Mouse (Mus musculus) kidney, postnatal 36 days (tissue): ENCODE measurements at regions not wholly inside any gene's neighbourhood (a gene's known extent, or its start where the extent isn't known, plus 50 kb on each side); places are given as distances from the start of the nearest gene placed in this dataset.

Experiments used
- DNase-seq, 2 experiments: peaks; one replicate each; pipeline ENCODE4 v3.0.0; 2021 to 2022; ENCODE audit warnings: mixed read lengths in 2 of 2

GRCm38 (mm10) chr12:112299089-112299488 is 153.1 kb downstream of the Kif26a start:
- no peak for DNase-seq

- DNase-seq = no peak
Measured at GRCm38 (mm10) chr12:112299603-112300002, 153.6 kb downstream of the Kif26a start.

DNA sequence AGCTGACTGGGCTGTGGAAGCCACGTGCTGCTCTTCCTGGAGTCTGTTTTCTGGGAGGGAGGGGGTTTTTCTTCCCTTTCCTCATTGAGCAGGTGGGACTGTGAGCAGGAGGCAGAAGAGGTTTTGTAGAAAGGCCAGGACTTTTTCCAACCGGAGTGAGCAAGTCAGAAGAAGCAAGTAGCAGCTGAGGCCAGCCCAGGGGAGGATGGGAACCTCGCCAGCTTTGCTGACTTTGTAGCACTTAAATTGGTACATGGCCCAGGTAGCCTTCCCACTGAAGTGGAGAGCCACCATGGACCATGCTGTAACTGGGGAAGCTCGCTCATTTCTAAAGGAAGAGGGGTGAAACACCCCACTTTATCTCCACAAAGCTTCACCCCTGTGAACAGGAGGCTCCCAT is 154.1 kb downstream of the Kif26a start:
- DNase-seq = peak; percentile 50 to 66

DNA sequence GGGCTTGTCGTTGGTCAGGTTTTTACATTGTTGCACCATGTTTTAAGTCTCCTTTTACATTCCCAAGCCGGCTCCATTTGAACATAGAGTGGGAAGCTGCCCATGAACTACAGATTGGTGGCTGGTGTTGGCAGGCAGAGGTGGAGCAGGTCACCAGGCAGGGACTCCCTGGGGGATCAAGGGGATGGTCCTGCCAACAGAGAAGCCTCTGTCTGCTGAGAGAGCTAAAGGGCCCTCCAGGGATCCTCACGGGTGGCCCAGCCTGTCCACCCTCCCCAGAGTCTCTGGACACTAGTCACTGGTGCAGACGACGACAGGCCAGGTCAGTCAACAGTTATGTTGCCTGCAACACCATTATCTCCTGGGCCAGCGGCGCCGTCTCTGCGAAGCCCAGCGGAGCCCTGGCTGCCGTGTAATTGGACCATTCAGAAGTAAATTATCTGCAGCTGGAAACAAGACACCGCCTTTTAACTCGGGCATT is 155.4 kb downstream of the Kif26a start:
- DNase-seq = no peak

- no peak for DNase-seq
Measured at GRCm38 (mm10) chr12:112301929-112302328, 155.9 kb downstream of the Kif26a start.

GRCm38 (mm10) chr12:112306208-112306607 is 160.2 kb downstream of the Kif26a start:
- DNase-seq = no peak

- no peak for DNase-seq
Measured at GRCm38 (mm10) chr12:112308016-112308415, 162.0 kb downstream of the Kif26a start.

- DNase-seq = peak; percentile 36 to 52
Measured at GRCm38 (mm10) chr12:112309096-112309495, 163.1 kb downstream of the Kif26a start.

DNA sequence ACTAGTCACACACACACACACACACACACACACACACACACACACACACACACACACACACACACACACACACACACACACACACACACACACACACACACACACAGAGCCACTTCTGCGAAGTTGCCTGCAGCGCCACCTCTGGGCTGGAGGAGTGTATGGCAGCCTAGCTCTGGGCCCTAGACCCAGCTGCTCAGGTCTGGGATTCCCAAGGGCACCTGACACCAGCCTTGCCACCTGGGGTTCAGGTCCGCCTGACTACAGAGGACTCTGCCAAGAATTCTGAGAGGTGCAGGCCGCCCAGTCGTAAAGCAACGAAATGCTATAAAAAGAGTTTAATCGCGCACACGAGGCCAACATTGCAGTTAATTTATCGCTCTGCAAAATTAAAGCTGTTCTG is 163.8 kb downstream of the Kif26a start:
- DNase-seq = peak; percentile 63 to 83

DNA sequence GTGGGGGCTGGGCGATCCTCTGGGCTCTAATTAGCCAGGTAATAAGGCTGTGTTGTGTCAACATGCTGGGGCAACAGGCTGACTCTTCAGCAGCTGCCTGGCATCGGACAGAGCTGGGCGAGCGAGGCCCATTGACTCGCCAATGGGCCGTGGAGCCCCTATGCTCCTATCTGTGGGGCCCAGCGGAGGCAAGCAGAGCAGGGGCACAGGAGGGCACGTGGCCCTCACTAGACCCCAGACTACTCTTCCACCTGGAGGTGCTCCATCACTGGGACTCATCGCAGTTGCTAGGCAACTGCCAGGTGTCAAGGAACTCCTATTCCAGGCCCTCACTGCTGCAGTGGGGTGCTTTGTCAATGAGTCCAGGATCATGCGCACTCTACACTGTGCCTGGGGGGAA is 164.7 kb downstream of the Kif26a start:
- DNase-seq = no peak

- DNase-seq = no peak
Measured at GRCm38 (mm10) chr12:112314781-112315180, 168.8 kb downstream of the Kif26a start.

- DNase-seq = peak; percentile 86 to 92
Measured at GRCm38 (mm10) chr12:112317191-112317590, 171.2 kb downstream of the Kif26a start.

GRCm38 (mm10) chr12:112318461-112318860 is 170.8 kb upstream of the A530016L24Rik start:
- DNase-seq = peak; percentile 60 to 63

GRCm38 (mm10) chr12:112322196-112322595 is 167.1 kb upstream of the A530016L24Rik start:
- DNase-seq = no peak

DNA sequence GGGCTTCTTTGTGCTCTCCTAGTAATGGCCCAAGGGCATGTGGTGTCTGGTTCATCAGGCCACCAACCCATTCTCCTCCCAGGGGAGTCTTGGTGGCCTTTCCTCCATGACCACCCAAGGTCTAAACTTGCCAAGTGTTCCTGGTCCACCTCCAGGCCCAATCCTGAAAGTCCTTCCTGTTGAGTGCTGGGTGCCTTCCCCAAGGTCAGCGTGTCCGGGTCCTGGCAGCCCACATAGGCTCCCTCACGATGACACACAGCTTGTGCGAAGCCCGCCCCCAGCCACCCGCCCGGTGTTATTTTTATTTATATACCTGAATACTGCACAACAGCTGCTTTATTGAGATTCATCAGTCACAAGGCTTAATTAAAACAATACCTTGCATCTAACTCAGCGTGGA is 161.8 kb upstream of the A530016L24Rik start:
- no peak for DNase-seq

DNA sequence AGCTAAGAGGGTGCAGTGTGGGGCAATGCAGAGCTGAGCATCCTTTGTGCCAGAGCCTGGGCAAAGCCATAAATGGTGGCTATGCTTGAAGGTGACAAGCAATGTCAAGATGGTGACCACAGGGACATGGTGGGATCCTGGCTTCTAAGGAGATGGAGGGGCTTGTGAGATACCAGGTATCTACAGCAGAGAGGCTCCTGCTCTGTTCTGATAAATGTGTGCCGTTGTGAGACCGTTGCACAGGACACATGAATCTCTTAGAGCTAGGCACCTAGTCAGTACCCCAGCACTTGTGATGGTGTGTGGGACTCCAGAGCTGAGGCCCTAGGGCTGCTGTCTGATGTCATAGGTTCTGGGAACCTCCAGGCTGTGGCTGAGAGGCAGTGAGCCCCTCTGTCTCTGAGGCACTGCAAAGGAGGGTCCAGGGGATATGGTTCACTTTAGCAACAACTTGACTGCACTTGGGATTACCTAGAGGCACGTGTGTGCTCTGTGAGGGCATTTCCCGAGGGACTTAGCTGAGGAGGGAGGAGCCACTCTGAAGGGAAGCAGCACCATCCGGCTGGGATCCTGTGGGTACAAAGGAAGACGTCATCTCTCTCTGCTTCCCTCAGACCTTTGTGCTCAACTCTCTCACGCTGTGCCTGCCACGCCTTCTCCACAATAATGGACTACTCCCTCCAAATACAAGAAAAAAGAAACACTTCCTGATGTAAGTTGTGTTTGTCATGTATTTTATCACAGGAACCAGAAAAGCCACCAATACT is 160.3 kb upstream of the A530016L24Rik start:
- peak; percentile 46 to 58 for DNase-seq

DNA sequence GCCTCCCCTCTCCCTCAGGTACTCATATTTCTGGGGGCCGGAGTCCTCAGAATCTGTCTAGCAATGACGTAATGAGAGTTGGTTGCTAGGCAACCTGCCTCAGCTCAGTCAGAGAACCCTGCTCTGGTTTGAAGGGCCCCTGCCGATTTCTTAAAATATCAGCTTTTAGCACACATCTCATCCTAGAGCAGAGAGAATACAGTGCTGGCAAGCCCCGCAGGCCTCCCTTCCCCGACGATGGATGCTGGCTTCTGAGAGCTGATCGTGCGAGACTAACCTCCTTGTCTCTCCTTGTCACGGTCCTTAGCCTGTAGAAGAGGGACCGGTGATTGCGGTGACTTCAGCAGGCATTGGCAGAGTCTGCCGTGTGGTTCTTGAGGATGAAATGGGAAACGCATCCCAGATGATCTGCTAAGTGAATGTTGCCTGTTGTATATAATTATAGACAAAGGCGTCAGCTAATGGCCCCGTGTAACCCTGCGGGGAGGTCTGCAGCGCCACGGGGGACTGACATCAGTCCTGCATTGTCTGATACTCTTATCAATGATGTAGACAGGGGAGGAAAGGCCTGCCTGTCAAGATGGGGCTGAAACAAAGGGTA is 159.4 kb upstream of the A530016L24Rik start:
- no peak for DNase-seq

DNA sequence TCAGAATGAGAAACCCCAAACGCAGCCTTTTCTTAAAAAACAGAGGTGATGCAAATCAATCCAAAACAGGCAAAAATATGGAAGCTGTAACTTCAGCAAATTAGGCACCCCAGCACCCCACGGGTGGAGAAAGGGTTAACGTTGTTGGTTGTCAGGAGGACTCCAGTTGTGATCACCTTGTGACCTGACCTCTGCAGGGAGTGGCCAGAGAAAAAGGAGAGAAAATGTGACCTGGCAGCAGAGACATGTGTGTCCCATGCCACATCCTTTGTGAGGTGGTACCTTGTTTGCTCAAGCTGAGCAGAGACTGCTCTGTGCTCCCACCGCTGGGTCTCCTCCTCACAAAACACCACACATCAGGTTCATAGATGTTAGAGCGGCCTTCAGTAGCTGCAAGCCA is 158.7 kb upstream of the A530016L24Rik start:
- DNase-seq = no peak

GRCm38 (mm10) chr12:112331061-112331460 is 158.2 kb upstream of the A530016L24Rik start:
- no peak for DNase-seq

DNA sequence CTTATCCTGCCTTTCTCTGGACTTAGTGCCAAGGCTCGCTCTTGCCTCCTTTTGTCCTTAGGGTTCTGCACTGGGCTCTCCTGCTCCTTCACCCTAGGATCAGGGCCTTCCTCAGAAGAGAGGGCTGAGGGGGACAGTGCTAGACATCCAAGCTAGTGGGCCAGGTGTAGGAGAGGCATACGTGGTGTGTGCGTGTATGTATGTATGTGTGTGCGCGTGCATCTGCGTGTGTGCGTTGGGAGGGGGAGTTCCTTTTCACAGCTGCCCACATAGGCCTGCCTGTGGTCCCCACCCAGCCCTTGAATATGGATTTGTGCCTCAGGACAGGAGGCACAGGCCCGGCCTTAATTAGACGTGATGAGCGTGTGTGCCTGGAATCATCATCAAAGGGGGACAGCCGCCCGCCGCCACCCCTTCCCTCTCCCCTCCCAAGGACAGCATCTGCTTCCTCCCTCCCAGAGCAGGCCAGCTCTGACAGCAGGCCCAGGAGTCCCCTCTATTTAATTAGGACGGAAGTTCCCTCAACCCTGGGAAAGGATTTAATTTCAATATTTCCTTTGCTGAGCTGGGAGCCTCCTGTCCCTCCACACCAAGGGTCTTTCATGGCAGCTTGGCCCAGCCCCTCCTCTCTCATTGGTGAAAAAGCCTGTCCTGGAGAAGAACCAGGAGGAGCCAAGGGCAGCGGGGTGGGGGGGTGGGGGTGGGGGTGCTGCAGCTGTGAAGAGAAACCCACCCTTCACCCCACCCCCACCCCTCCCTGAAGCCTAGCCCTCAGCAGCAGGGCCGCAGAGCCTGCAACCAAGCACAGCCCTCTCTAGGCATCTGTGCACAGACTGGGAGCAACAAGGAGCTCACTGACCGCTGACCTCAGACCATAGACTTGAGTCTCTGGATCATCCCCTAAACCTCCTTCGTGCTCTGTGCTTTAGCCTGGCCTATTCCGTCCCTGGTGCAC is 155.8 kb upstream of the A530016L24Rik start:
- DNase-seq = no peak

DNA sequence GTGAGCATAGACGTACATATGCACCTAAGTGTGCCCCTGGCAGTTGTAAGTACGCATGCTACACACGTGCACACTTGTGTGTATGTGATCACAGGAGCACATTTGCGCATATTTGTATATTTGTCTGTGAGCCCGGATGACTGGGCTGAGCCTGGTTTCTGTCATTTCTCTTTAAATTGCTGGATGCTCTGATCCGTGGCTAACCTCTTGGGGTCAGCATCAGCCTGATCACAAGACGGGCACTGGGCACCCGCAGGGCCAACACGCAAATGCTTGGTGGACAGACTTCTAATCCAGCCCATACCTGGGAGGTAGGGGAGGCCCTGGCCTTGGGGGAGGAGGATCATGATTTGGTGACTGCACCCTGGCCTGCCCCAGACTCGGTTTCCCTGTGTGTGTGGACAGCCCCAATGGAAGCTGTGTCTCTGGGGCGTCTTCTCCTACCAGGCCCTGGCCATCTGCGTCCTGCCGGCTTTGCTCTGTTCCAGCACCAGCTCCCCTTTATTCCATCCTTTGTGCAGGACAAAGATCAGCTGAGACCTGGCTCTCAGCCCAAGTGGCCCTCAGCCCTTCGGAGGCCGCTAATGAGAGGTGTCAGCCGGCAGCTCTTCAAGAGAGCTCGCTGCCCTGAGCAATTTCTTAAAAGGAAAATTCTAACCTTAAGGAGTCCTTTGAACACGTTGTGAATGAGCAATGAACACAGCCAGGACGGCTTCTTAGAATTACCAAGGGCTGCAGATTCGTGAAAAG is 155.0 kb upstream of the A530016L24Rik start:
- DNase-seq = peak; percentile 76 to 85

- no peak for DNase-seq
Measured at GRCm38 (mm10) chr12:112335641-112336040, 153.6 kb upstream of the A530016L24Rik start.
